Mouse (Mus musculus) monocyte, adult 59 days (primary cell): ENCODE data around the gene Dst. TPM values are rescaled to one million over a fixed set of nuclear protein-coding genes. Genes with fewer than 3 reads are reported as not detected.

Experiments used
- total RNA-seq, 2 experiments: library from RNA; stranded (reverse); gene quantifications; one replicate each; pipeline ENCODE4 v1.2.4; 2023

The Dst gene
- 10 to 100 TPM; 34.3 to 41.6 TPM for total RNA-seq

DNA sequence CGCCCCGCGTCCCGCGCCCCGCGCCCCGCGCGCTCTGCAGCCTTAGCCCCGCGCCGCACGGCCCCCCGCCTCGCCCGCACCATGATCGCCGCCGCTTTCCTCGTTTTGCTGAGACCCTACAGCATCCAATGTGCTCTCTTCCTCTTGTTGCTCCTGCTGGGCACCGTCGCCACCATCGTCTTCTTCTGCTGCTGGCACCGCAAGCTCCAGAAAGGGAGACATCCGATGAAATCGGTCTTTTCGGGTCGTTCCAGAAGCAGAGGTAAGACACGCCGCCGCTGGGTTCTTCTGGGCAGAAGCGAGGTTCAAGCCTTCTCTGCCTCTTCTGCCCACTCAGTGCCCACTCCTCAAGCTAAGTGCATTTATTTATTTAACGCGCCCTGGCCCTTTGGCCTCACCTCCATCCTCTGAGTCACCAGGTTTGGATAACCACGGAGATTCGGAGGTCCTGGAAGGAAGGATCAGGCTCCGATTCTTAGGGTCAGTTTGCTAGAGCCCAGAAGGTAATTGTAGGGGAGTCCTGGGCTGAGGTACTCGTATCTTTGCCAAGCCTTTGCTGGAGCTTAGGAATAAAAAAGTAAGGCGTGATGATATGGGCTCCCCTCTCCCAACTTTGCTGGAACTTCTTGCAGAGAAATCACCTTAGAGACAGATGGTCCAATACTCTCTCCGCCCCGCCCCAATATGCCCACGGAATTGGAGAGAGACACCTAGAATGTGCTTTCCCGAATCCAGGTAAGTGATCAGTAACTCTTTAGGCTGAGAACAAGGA lies at the start of gene Dst:
Gene Dst (plus strand): TSS at position 35 of the 772 bp plus-strand sequence.

DNA sequence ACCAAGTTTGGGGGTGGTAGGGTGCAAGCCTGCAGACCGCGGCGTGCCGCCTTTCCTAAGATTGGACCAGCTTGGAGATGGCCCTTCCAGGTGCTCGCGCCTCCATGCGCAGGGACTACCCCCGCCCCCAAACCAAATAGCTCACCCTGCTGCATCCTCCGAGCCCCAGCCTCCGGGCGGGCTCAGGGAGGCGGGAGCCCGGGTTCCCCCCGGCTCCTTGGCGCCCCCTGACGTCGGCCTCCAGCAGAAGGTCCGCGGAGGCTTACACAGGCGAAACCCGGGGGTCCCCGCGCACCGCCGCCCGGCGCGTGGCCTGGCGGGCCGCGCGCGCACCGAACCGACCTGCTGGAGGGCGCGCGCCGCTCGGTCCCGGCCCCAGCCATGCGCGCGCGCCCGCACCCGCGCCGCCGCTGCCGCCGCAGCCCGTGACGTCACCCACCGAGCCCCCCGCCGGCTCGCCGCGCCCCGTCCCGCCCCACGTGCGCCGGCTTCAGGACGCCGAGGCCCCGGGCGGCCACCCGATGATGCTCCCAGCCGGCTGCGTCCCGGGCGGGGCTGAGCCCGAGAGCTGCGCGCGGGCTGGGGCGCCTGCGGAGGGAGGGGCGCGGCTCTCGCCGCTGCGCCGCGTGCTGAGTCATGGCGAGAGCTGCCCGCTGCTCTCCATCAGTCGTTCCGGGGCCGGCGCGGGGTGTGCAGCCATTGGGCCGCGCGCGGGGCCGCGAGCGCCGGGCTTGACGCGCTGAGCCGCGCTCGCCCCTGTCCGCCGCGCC lies 419 bp upstream of the Dst start, which contains the start of gene Bend6:
Gene Bend6 (minus strand): TSS at position 396 of the 770 bp plus-strand sequence.

Other genes starting within 250 kb of the Dst start
- 1 to 10 TPM; 6.6 to 9.9 TPM for gene Prim2, start 238.4 kb upstream of the Dst start, total RNA-seq
- 1 to 10 TPM; 2.6 to 2.9 TPM for gene Rab23, start 188.3 kb upstream of the Dst start, total RNA-seq
- 1 to 10 TPM in 1 of 2 experiments, under 1 TPM in 1; 0.46 to 1.0 TPM for gene Bag2, start 150.4 kb upstream of the Dst start, total RNA-seq
- 10 to 100 TPM; 33.2 to 33.4 TPM for gene Zfp451, start 93.6 kb upstream of the Dst start, total RNA-seq
- 1 to 10 TPM; 1.8 to 2.9 TPM for gene Bend6, start 409 bp upstream of the Dst start, total RNA-seq